Mouse (Mus musculus) small intestine, adult 2 months (tissue): ENCODE results near the gene Olfr517. TPM values are rescaled to one million over a fixed set of nuclear protein-coding genes. Genes with fewer than 3 reads are reported as not detected.

Experiments
- H3K27ac ChIP-seq: fragments of 200-500 bp; 2 replicates; pipeline ENCODE4 v1.5.1; 2012; ENCODE audit warnings: low read depth, low read length, control low read depth, inconsistent platforms; ENCODE audit not compliant: insufficient read depth
- H3K27me3 ChIP-seq: fragments of 200-500 bp; 2 replicates; pipeline ENCODE4 v1.6.1; 2012; ENCODE audit warnings: mild to moderate bottlenecking, moderate library complexity, low read length, inconsistent platforms; ENCODE audit not compliant: control insufficient read depth, insufficient read depth
- H3K36me3 ChIP-seq: fragments of 200-500 bp; 2 replicates; pipeline ENCODE4 v1.6.1; 2012; ENCODE audit warnings: mild to moderate bottlenecking, low read length, control low read depth, inconsistent platforms; ENCODE audit not compliant: control insufficient read depth, insufficient read depth
- H3K4me1 ChIP-seq: fragments of 200-500 bp; 2 replicates; pipeline ENCODE4 v1.6.1; 2012; ENCODE audit warnings: low read length, inconsistent platforms, mixed read lengths; ENCODE audit not compliant: control insufficient read depth, insufficient read depth, insufficient read length
- H3K4me3 ChIP-seq: fragments of 200-500 bp; 2 replicates; pipeline ENCODE4 v1.5.1; 2012; ENCODE audit warnings: low read depth, mild to moderate bottlenecking, control low read depth, inconsistent platforms, low read length, moderate library complexity
- CTCF ChIP-seq: fragments of 200-500 bp; IDR thresholded peaks from 2 replicates; pipeline ENCODE4 v1.5.1; 2012; ENCODE audit warnings: low read depth, mild to moderate bottlenecking, control low read depth, inconsistent platforms, low read length, moderate library complexity, mixed read lengths; ENCODE audit not compliant: insufficient replicate concordance, insufficient read length; ENCODE audit errors: extremely low read depth
- POLR2A ChIP-seq: fragments of 200-500 bp; IDR thresholded peaks from 2 replicates; pipeline ENCODE4 v1.6.1; 2012; ENCODE audit warnings: low read depth, mild to moderate bottlenecking, control low read depth, inconsistent platforms, low read length, moderate library complexity
- WGBS: fragments of 180-500 bp; shearing (Covaris S2); methylation state at CpG from one replicate; pipeline ENCODE4 v1.1.7; 2018; 5-methylcytosine and 5-hydroxymethylcytosine counted together
- polyA plus RNA-seq: library from polyadenylated mRNA; depleted of rRNA; stranded (reverse); fragments of >200 nt; gene quantifications from 2 replicates; pipeline ENCODE4 v1.2.3, GENCODE M21; 2012; rRNA removed

Gene Olfr517
- polyA plus RNA-seq = not detected in 2 replicates

DNA sequence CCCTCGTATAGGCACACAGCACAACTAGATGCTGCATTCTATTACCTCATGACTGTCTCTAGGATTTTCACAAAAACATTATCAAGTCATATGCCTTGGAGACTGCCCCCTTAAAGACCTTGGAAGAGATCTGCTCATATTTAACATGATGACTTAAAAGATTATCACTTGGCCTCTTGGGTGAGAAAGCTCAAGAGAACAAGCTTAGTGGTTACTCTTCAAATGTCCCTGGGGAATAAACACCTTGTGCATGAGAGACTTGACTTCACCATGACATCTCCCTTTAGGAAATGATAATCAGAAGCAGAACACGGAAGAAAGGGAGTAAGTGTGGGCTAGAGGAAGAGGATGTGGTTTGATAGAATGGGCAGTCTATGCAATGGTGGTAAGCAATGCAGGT lies at the start of gene Olfr517:
Olfr517 (minus strand) TSS at position 101 of the 400 bp plus-strand sequence.
- no peak within 1 kb of the TSS for H3K4me3 ChIP-seq
- no peaks in the 10 kb centered on the region for H3K27me3 ChIP-seq
- TF ChIP-seq CTCF (no peak), POLR2A (no peak)
- no peaks in the 10 kb centered on the region for H3K4me1 ChIP-seq
- no peaks in the 10 kb centered on the region for H3K36me3 ChIP-seq
- 63% methylated on average over 2 of the region's 2 CpGs for WGBS
- no peak within 1 kb of the TSS for H3K27ac ChIP-seq

DNA sequence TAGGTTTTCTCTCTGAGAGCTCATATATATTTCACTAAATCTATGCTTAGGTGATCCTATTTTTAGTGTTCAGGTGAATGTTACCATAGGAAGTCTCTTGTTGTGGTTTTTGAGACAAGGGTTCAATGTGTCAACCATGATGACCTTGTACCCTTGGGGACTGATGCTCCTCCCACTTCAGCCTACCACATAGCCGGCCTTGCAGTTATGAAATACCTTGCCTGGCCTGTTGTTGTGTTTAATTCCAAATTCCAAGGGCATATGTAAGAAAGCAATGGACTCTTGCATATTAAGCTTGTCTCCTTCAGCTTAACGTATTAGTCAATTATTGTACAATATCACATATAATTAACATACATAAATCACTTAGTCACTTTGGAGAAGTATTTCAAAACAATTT lies 31.8 kb upstream of the Olfr517 start:
- no peaks in the 10 kb centered on the region for H3K27me3 ChIP-seq
- no peak overlapping the region for H3K27ac ChIP-seq
- no peak overlapping the region for H3K4me3 ChIP-seq
- no peaks in the 10 kb centered on the region for H3K36me3 ChIP-seq
- no peaks in the 10 kb centered on the region for H3K4me1 ChIP-seq
- WGBS = 68% methylated on average over 2 of the region's 2 CpGs
- no peak for TF ChIP-seq CTCF
- no peak for TF ChIP-seq POLR2A

DNA sequence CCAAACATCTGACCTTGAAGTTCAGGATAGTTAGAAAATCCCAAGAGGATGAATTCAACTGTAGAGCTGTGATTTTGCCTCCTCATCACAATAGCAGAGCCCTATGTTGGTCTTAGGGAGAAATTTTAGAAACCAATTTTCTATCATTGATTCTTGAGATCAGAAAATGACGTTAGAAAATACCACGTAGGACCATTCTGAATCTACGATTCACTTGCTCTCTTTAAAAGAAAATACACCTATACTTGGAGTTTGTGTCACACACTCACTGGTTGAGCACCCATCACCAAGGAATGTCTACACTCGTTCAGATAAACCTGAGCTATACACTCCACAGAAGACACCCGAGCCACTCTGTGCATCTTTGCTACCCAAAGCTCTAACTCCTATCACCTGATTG lies 22.1 kb upstream of the Olfr517 start, which contains the start of gene Olfr519:
Olfr519 (minus strand) TSS at position 101 of the 400 bp plus-strand sequence.
- Histone ChIP-seq H3K27ac (no peak within 1 kb of the TSS), H3K27me3 (no peaks in the 10 kb centered on the region), H3K4me3 (no peak within 1 kb of the TSS), H3K36me3 (no peaks in the 10 kb centered on the region), H3K4me1 (no peaks in the 10 kb centered on the region)
- TF ChIP-seq POLR2A = no peak
- TF ChIP-seq CTCF = no peak
- WGBS = 84% methylated on average over 5 of the region's 5 CpGs

DNA sequence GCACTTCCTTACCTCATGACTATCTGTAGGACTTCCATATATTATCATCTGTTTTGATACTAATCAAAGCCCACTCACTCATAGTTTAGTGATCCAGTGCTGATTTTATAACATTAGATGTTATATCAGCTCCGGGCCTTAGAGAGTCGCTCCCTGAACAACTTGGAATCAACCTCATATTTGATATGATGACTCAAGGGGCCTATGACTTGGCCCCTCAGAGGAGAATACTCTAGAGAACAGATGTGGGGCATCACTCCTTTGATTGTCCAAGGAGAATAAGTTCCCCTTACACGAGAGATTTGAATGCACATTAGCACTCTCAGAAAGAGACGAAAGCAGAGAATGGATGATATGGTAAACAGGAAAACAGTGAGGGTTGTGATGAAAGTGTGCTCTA lies 12.7 kb upstream of the Olfr517 start, which contains the start of gene Olfr518:
Olfr518 (minus strand) TSS at position 101 of the 400 bp plus-strand sequence.
- H3K36me3 ChIP-seq = no peaks in the 10 kb centered on the region
- TF ChIP-seq POLR2A = no peak
- no peak for TF ChIP-seq CTCF
- H3K27me3 ChIP-seq = no peaks in the 10 kb centered on the region
- no peaks in the 10 kb centered on the region for H3K4me1 ChIP-seq
- no peak within 1 kb of the TSS for H3K4me3 ChIP-seq
- no peak within 1 kb of the TSS for H3K27ac ChIP-seq
- 76% methylated on average over 4 of the region's 4 CpGs for WGBS

DNA sequence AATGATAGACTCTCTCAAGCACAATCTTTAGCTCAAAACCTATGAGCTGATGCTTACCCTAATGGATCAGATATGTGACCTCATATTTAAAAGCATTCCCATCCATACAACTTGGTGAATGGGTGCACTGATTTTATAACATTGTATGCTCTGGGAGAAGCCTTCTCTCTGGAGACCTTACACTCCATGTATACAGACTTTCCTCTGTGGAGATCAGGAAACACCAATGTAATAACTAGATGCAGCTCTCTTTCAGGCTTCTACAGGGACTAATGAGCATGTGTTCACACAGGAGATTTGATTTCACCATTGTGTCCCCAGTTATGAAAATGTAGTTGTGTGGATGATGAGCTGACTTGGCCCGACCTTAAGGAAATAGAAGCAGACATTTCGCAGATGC lies 21.8 kb downstream of the Olfr517 start, which contains the start of gene Olfr516:
Olfr516 (minus strand) TSS at position 101 of the 400 bp plus-strand sequence.
- 83% methylated on average over 2 of the region's 2 CpGs for WGBS
- TF ChIP-seq POLR2A (no peak), CTCF (no peak)
- Histone ChIP-seq H3K27ac (no peak within 1 kb of the TSS), H3K27me3 (no peaks in the 10 kb centered on the region), H3K36me3 (no peaks in the 10 kb centered on the region), H3K4me1 (no peaks in the 10 kb centered on the region), H3K4me3 (no peak within 1 kb of the TSS)

DNA sequence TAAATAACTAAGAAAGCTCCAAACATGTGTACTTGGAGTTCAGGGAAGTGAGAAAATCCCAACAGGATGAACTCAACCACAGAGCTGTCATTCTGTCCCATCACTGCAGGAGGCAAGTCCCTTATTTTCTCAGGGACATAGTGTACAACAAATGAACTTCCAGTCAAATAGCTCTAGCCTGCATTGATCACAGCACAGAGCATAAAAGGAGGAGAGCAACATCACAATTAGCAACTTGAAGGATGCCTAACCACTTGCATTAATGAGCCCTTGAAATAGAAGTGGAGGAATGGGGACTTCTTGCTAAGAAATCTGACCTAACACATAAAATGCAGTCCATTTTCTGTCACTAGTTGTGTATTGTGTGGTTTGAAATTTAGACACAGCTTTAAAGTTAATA lies 46.3 kb downstream of the Olfr517 start, which contains the start of gene Olfr514:
Olfr514 (minus strand) TSS at position 101 of the 400 bp plus-strand sequence.
- Histone ChIP-seq H3K27me3 (no peaks in the 10 kb centered on the region), H3K4me1 (no peaks in the 10 kb centered on the region), H3K27ac (no peak within 1 kb of the TSS), H3K4me3 (no peak within 1 kb of the TSS), H3K36me3 (no peaks in the 10 kb centered on the region)
- TF ChIP-seq CTCF = no peak
- TF ChIP-seq POLR2A = no peak

Other genes with a start within 250 kb of the Olfr517 start
- gene Olfr508, start 242.4 kb downstream of the Olfr517 start, polyA plus RNA-seq = not detected in 2 replicates
- not detected in 2 replicates for gene Olfr509, start 220.5 kb downstream of the Olfr517 start, polyA plus RNA-seq
- gene Olfr510, start 206.0 kb downstream of the Olfr517 start, polyA plus RNA-seq = not detected in 2 replicates
- not detected in 2 replicates for gene Olfr512, start 159.1 kb downstream of the Olfr517 start, polyA plus RNA-seq
- not detected in 2 replicates for gene Olfr513, start 121.4 kb downstream of the Olfr517 start, polyA plus RNA-seq
- not detected in 2 replicates for gene Olfr514, start 46.4 kb downstream of the Olfr517 start, polyA plus RNA-seq
- gene Olfr516, start 21.9 kb downstream of the Olfr517 start, polyA plus RNA-seq = not detected in 2 replicates
- gene Olfr518, start 12.6 kb upstream of the Olfr517 start, polyA plus RNA-seq = not detected in 2 replicates
- not detected in 2 replicates for gene Olfr519, start 22.0 kb upstream of the Olfr517 start, polyA plus RNA-seq
- 0.03 TPM in 1 of 2 replicates, not detected in the other for gene Nlrp10, start 57.8 kb upstream of the Olfr517 start, polyA plus RNA-seq
- gene Eif3f, start 62.0 kb upstream of the Olfr517 start, polyA plus RNA-seq = 132 and 223 TPM in 2 replicates
- 0.58 and 0.63 TPM in 2 replicates for gene Tub, start 78.0 kb upstream of the Olfr517 start, polyA plus RNA-seq
- gene Ric3, start 211.0 kb upstream of the Olfr517 start, polyA plus RNA-seq = 0.41 and 0.67 TPM in 2 replicates